Mouse (Mus musculus) hindlimb bud, embryonic 11.5 days (tissue): ENCODE results near the gene Htr1d.

Experiments used
- DNase-seq: peaks from one replicate; pipeline ENCODE4 v3.0.0-alpha.2; 2012; ENCODE audit warnings: low read depth, low spot score; ENCODE audit errors: extremely low spot score

The Htr1d gene

DNA sequence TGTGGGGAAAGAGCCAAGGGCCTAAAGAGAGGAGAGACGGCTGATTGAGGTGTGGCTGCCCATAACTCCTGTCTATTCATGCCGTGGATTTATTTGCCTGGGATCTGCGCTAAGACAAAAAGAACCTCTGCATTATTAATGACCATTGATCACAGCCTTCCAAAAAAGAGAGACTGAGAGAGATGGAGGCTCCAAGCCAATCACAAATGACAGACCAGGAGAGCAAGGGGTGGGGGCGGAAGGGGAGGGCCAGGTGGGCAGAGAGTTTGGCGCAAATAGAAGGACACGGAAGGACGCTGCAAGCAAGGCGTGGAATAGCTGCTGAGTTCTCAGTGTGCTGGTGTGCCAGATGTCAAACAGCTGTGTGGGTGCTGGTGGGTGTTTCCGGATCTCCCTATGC is at the start of gene Htr1d:
Gene Htr1d, plus strand, starts transcription at position 301 of the 400 bp plus-strand sequence.
- no peak for DNase-seq

DNA sequence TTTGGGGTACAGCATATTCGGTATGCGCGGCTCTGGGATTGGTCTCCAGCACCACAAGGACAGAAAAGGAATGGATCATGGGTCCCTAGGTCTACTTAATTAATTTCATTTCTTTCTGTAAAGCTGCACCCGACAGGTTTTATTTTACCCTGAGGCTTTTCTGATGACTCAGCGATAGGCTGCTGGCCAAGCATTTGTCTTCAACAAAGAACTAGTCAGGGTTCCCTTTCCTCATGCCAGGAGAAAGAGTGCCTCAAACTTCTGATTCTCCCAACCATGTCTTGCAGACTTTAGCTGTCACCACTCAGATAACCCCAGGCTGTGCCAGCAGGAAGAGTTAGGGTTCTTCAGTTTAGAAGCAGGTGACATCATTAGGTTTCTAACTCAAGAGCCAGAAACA is 46.3 kb upstream of the Htr1d start:
- no peak for DNase-seq

GRCm38 (mm10) chr4:136383052-136383451 is 40.3 kb upstream of the Htr1d start:
- DNase-seq: no peak

- no peak for DNase-seq
Measured at GRCm38 (mm10) chr4:136383839-136384238, 39.5 kb upstream of the Htr1d start.

DNA sequence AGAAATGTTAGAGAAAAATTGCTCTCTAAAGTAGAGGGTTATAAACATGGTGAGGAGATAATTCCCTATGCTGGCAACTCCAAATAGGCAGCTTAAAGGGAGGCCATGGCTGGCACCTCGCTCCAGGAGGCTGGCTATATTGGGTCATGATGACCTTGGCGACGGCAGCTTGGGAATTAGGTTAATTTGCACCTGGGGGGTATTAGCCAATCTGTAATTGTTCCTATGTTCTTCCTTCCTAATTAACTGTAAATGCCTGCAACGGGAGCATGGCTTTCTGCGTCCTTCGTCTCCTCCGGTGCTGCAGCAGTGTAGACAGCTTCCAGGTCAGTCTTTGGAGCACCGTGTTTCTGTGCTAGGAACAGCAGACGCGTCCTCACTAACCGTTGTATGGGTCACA is 36.1 kb upstream of the Htr1d start:
- no peak for DNase-seq

DNA sequence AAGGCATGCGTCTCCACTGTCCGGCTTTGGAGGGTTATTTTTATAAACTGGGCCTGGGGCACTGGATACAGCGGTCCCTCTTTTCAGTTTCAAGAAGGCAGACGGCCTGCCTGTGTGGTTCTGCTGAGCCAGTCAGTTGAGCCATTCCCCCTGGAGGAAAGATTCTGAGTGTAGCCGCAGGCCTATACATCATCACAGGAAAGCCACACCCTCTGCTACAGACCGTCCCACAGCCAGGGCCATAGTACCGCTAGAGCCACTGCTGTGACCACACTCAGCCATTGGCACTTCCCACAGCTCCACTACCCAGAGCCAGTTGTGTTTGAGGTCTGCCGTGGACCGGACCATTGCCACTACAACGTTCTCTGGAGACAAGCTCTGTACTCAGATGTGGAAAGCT is 21.5 kb upstream of the Htr1d start:
- DNase-seq: no peak

DNA sequence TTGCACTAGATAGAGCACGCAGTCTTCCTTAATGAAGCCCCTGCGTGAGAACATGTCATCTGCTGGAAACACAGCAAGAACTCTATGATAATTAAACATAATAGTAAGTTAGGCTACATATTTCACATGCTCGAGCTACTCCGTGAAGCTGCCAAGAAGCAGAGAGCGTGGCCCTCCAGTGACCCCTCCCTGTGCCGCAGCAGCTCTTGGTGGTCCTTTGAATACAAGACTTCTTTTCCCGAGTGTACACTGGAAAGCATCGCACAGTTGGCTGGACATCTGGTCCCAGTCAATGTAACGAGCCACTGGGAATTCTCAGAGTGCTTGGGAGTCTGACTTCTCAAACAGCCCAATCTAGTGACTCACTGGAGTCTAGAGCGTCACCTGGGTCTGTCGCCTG is 15.5 kb upstream of the Htr1d start:
- no peak for DNase-seq

GRCm38 (mm10) chr4:136411995-136412765 is 11.1 kb upstream of the Htr1d start:
- DNase-seq: no peak

DNA sequence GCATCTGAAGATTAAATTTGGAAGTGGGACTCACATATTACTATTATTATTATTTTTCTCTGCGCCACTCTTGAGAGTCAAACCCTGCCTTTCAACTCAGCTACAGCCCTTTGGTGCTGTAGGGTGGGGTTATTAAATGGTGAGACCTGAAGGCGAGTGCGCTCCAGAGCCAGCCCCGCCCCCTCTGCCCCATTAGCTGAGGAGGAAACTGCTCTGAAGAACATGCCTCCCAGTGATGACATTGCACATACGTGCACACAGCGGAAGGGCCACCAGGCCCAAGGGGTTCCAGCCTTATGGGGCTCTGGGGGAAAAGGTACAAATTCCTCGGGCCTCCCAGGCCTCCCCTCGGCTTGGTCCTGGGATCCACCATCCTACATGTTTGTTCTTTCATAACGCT is 7.8 kb upstream of the Htr1d start:
- DNase-seq: no peak

DNA sequence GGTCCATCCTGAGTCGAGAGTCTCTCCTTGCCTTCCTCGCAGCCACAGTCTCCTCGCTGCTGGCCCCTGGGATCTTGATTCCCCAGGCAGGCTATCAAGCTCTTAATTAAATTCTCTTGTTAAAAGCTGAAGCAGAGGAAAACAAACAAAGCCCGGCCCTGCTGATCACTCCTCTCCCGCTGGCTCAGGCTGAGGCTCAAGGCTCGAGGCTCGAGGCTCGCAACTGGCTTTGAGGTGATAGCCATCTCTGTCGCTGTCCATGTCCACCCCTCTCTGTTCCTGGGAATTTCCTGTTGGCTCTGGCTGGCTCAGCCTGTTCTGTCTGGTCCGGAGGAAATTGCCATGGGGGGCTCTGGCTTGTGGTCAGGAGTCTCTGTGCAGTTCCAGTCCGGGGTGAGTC is 4.4 kb upstream of the Htr1d start:
- no peak for DNase-seq

DNA sequence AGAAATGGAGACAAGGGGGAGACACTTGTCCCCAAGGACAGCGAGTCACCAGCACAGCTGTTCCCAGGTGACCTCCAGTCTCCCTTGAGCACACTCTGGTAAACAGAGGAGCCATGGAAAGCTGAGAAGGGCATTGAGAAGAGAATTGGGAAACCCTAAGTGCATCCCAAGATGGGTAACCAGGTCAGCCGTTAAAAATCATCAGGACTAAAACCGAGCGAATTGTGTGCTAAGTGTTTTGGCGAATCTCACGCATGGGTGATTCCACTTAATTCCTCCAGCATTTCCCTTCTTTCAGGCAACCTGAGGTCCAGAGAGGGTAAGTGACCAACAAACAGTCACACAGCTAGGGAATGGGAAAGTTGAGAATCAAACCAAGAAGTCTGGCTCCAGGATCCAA is 3.9 kb upstream of the Htr1d start:
- no peak for DNase-seq

DNA sequence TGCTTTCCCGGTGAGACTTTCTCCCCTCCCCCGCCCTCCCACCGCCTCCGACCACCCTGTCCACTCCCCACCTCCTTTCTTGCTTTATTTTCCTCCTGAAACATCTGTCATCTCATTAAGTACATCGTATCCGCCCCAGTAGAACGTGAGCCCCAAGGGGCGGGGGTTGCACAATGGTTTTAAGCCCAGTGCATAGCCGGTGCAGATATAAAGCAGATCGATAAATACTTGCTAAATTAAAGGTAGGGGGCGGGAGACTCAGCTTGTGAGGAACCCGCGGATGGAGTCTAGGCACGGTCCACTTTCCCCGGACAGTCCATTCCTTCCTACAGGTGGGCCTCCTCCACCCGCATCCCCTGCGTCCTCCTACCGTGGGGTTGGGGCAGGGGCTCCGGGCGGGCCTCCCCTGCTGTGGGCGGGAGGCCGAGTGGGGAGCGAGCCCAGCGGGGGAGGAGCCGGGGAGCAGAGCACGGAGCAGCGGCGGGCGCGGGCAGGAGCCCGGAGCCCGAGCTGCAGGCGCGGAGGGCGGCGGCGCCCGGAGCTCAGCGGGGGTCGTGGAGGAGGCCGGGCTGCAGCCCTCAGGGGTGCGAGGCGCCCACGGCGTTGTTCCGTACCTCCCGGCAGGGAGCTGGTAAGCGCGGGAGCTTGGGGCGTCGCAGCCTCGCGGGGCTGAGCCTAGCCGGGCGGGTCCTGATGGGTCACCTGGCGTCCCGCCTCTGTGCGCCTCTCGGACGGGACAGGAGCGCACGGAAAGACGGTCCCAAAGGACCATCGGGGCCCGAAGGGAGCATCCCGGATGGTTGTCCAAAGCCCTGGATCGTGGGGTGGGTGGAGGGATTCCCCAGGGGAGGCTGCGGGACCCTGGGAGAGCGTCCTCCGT is 1.0 kb downstream of the Htr1d start:
- DNase-seq: no peak

GRCm38 (mm10) chr4:136425000-136425288 is 1.6 kb downstream of the Htr1d start:
- no peak for DNase-seq

DNA sequence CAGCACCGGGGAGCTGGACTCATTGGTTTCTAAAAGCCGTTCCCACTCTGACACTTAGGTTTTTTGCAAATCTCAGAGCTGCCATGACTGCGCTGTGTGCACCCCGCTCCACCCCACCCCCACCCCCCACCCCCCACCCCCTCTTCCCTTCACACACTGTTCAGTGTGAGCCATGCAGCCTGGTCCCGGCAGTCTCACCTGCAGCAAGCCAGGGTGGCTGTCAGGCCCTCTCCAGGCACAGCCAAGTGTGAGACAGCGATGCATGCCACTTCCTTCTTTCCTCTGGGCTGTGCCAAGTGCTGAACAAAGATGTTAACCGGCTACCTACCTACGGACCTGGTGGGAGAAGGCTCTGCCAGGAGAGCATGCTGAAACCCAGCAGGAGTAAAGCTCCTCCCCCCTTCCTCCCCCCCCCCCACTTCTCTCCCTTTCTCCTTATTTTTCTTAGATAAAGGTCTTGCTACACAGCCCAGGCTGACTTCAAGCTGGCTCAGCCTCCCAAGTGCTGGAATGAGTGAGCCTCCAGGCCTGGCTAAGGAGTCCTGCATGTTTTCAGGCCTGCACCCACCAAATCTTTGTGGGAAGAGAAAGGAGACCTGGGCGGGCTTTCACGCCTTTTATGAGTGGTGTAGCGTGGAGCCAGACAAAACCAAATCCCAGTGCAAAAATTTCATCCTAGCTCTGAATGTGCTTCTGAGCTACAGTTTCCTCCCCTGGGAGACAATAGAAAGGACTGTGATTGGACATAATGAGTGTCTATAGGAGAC is 7.5 kb downstream of the Htr1d start:
- DNase-seq: no peak

- DNase-seq: peak; percentile 82
Measured at GRCm38 (mm10) chr4:136431376-136431693, 8.0 kb downstream of the Htr1d start.

- no peak for DNase-seq
Measured at GRCm38 (mm10) chr4:136434029-136434428, 10.7 kb downstream of the Htr1d start.

DNA sequence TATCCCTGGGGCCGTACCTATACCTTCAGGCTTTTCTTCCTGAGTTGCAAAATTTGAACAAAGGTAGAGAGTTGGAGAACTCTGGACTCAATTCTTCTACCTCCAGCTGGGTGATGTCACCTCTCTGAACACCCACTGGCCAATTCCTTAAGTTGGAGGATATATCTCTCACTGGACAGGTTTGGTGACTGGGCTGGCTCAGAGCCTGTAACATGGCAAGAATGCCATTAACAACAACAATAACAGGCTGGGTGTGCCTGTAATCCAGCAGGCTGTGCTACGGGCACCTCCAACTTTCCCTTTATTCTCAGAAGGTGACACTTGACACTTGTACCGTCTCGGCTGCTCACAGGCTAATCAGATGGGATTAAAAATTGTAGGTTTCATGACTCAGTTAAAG is 15.8 kb downstream of the Htr1d start:
- no peak for DNase-seq

- no peak for DNase-seq
Measured at GRCm38 (mm10) chr4:136441354-136442043, 18.2 kb downstream of the Htr1d start.

GRCm38 (mm10) chr4:136444561-136444960 is 21.2 kb downstream of the Htr1d start:
- no peak for DNase-seq

DNA sequence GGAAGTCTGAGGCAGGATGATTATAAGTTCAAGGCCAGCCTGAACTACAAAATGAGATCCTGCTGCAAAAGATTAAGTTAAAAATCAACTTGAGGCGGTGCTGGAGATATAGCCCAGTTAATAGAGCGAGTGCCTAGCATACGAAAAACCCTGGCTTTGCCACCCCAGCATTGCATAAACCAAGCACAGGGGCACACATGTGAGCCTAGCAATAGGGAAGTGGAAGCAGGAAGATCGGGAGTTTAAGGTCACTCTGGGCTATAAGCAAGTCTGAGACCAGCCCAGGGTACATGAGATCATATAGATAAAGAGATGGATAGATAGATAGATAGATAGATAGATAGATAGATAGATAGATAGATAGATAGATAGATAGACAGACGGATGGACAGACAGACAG is 26.5 kb downstream of the Htr1d start:
- DNase-seq: no peak

DNA sequence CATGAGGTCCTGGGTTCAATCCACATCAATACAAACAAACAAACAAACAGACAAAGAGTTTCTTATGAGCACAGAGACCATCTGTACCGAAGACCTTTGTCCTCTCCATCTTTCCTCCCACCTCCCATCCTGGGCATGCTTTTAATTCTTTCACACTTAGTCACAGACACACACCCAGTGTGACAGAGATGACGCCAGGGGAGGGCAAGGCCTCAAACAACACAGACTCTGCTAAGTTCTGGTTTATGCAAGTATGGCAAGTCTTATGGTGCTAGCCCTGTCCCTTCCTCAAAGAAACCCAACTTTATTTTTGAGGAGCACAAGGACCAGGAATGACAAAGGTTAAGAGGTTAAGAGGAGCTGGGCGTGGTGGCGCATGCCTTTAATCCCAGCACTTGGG is 26.9 kb downstream of the Htr1d start:
- DNase-seq: no peak
